Mouse (Mus musculus): ENCODE results near the gene Cpxm2. TPM values are rescaled to one million over a fixed set of nuclear protein-coding genes. Genes with fewer than 3 reads are reported as not detected.

Gene Cpxm2
- polyA plus RNA-seq, 2 experiments, result 0.04 TPM; not detected in 1

DNA sequence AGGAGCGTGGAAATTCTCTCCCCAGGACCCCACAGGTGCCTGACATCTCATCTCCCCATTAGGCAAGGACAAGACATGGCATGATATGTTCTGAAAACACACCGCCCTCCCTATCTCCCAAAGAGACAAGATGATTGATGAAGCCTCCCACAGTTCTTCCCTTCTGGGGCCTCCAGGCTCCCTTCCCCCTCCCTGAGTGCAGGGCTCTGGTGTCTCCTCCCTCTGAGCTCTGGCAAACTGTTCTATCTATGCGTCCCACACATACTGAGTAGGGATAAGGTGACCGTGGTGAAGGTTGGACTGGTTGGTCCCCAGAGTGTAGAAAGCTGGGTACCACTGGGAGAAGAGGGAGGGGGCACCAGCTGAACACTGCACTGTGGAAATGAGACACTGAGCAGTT is 56.1 kb downstream of the Cpxm2 start:
- WGBS (ENCODE audit: insufficient replicate concordance), result 46% methylated on average over 4 of the region's 4 CpGs
- Histone ChIP-seq H3K9ac (replicated peaks) (no peak overlapping the region), H3K27me3 (ENCODE audit: control insufficient read depth, insufficient read depth, low read length) (no peaks in the 10 kb centered on the region), H3K27ac (no peak overlapping the region), H3K36me3 (replicated peaks; ENCODE audit: control insufficient read depth, insufficient read depth, low read depth) (no peaks in the 10 kb centered on the region), H3K4me1 (replicated peaks; ENCODE audit: control insufficient read depth in 2 of 2, insufficient read depth in 2 of 2, low read length in 1 of 2) (no peaks in the 10 kb centered on the region), H3K4me2 (ENCODE audit: low read depth) (no peak overlapping the region), H3K9me3 (ENCODE audit: control insufficient read depth, low read length) (no peaks in the 10 kb centered on the region), H3K4me3 (ENCODE audit: insufficient read depth in 1 of 2, low read depth in 2 of 2, low read length in 2 of 2) (no peak overlapping the region)
- ATAC-seq (ENCODE audit: insufficient read depth), result no peak
- TF ChIP-seq CTCF (IDR thresholded peaks at IDR 0.05; ENCODE audit: low read depth), result no peak
- TF ChIP-seq EP300 (IDR thresholded peaks at IDR 0.05; ENCODE audit: low read depth), result no peak
- no peak for DNase-seq (ENCODE audit: low read depth in 3 of 3, low spot score in 3 of 3)

DNA sequence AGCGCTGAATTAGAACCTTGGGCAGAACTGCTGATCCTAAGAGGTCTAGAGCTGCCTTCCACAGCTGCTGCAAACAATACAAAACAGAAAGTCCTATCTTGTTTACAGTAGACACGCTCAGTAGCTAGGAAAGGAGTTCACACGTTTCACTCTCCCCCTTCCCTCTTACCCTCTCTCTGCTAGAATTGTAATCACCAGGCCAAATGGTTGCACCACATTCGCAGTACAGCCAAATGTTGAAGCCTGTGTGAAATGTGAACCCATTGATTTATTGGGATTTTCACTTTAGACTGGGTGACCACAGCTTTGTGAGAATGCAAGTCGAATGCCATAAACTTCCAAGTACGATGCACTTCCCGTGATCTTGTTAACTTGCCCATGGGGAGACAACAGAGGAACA is 59.9 kb downstream of the Cpxm2 start:
- no peak overlapping the region for H3K27ac ChIP-seq
- ATAC-seq (ENCODE audit: insufficient read depth) (no peak), DNase-seq (ENCODE audit: low read depth in 3 of 3, low spot score in 3 of 3) (no peak)
- H3K9me3 ChIP-seq (ENCODE audit: control insufficient read depth, low read length), result no peaks in the 10 kb centered on the region
- H3K4me1 ChIP-seq (replicated peaks; ENCODE audit: control insufficient read depth in 2 of 2, insufficient read depth in 2 of 2, low read length in 1 of 2), result no peaks in the 10 kb centered on the region
- no peaks in the 10 kb centered on the region for H3K36me3 ChIP-seq (replicated peaks; ENCODE audit: control insufficient read depth, insufficient read depth, low read depth)
- no peak overlapping the region for H3K4me2 ChIP-seq (ENCODE audit: low read depth)
- H3K9ac ChIP-seq (replicated peaks), result no peak overlapping the region
- TF ChIP-seq CTCF (IDR thresholded peaks at IDR 0.05; ENCODE audit: low read depth) (no peak), EP300 (IDR thresholded peaks at IDR 0.05; ENCODE audit: low read depth) (no peak)
- H3K27me3 ChIP-seq (ENCODE audit: control insufficient read depth, insufficient read depth, low read length), result no peaks in the 10 kb centered on the region
- no peak overlapping the region for H3K4me3 ChIP-seq (ENCODE audit: insufficient read depth in 1 of 2, low read depth in 2 of 2, low read length in 2 of 2)
- 45% methylated on average over 7 of the region's 7 CpGs for WGBS (ENCODE audit: insufficient replicate concordance)

DNA sequence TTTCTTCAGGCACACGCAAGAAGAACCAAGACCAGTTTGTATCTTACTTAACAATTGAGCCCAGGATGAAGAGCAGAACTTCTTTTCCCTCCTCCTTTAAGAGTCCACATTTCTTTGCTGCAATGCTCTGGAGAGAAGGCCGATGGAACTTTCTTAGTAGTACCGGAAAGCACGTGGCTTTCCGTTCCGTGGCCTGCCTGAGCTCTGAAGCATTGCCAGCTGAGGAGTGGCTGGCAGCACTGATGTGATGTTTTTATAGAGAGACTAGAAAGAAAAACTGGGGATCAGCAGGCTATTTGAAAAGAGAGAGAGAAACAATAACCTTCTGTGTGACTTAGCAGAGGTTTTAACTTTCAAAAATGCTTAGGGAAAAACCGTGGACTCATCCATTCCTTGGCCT is 63.0 kb downstream of the Cpxm2 start:
- Histone ChIP-seq H3K4me3 (ENCODE audit: insufficient read depth in 1 of 2, low read depth in 2 of 2, low read length in 2 of 2) (no peak overlapping the region), H3K4me1 (replicated peaks; ENCODE audit: control insufficient read depth in 2 of 2, insufficient read depth in 2 of 2, low read length in 1 of 2) (no peaks in the 10 kb centered on the region), H3K9ac (replicated peaks) (no peak overlapping the region), H3K9me3 (ENCODE audit: control insufficient read depth, low read length) (no peaks in the 10 kb centered on the region), H3K4me2 (ENCODE audit: low read depth) (no peak overlapping the region), H3K36me3 (replicated peaks; ENCODE audit: control insufficient read depth, insufficient read depth, low read depth) (no peaks in the 10 kb centered on the region), H3K27ac (no peak overlapping the region), H3K27me3 (ENCODE audit: control insufficient read depth, insufficient read depth, low read length) (no peaks in the 10 kb centered on the region; the same call in 1 of the 2 replicates)
- 70% methylated on average over 7 of the region's 7 CpGs for WGBS (ENCODE audit: insufficient replicate concordance)
- ATAC-seq (ENCODE audit: insufficient read depth) (no peak), DNase-seq (ENCODE audit: low read depth in 3 of 3, low spot score in 3 of 3) (no peak)
- no peak for TF ChIP-seq EP300 (IDR thresholded peaks at IDR 0.05; ENCODE audit: low read depth)
- TF ChIP-seq CTCF (IDR thresholded peaks at IDR 0.05; ENCODE audit: low read depth), result no peak

DNA sequence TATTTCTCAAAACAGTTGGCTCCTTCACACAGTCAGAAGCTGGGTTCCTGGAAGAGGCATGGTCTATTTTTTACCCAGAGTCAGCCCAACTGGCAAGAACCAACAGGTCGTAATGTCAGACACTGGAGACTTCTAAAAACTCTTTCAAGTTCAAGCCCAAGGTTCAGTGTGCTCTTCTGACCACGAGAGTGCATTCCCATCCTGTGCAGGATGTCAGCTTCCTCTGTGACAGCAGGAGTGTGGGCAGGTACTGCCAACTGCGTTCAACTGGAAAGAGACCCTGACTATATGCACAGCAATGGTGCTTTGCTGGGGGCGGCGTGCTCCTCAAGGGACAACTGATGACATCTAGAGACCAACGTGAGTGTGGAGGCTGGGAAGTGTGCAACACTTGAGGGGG is 65.9 kb downstream of the Cpxm2 start:
- ATAC-seq (ENCODE audit: insufficient read depth) (no peak), DNase-seq (ENCODE audit: low read depth in 3 of 3, low spot score in 3 of 3) (no peak)
- Histone ChIP-seq H3K4me2 (ENCODE audit: low read depth) (no peak overlapping the region), H3K9me3 (ENCODE audit: control insufficient read depth, low read length) (no peaks in the 10 kb centered on the region), H3K4me3 (ENCODE audit: insufficient read depth in 1 of 2, low read depth in 2 of 2, low read length in 2 of 2) (no peak overlapping the region), H3K27ac (no peak overlapping the region), H3K9ac (replicated peaks) (no peak overlapping the region), H3K27me3 (ENCODE audit: control insufficient read depth, insufficient read depth, low read length) (no peaks in the 10 kb centered on the region; the same call in 1 of the 2 replicates), H3K4me1 (replicated peaks; ENCODE audit: control insufficient read depth in 2 of 2, insufficient read depth in 2 of 2, low read length in 1 of 2) (no peaks in the 10 kb centered on the region), H3K36me3 (replicated peaks; ENCODE audit: control insufficient read depth, insufficient read depth, low read depth) (no peaks in the 10 kb centered on the region)
- TF ChIP-seq EP300 (IDR thresholded peaks at IDR 0.05; ENCODE audit: low read depth) (no peak), CTCF (IDR thresholded peaks at IDR 0.05; ENCODE audit: low read depth) (no peak)
- WGBS (ENCODE audit: insufficient replicate concordance), result 50% methylated on average over 6 of the region's 6 CpGs

DNA sequence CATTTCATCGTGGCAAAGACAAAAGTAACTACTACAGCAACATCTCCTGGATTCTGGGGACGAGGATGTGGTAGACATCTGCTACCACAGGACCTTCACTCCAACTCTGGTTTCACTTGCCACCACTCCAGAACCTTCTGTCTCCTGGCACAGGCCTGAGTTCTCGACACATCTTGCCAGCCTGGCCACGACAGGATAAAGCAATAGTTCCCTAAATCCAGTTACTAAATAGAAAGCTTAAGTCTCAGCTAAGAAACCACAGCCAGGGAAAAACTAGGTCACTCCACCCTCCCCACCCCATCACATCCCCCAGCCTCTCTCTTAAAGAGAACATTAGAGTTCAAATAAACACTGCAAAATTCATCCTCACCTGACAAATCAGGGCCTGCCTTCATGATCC is 66.4 kb downstream of the Cpxm2 start:
- H3K36me3 ChIP-seq (replicated peaks; ENCODE audit: control insufficient read depth, insufficient read depth, low read depth), result no peaks in the 10 kb centered on the region
- H3K27me3 ChIP-seq (ENCODE audit: control insufficient read depth, insufficient read depth, low read length), result no peaks in the 10 kb centered on the region; the same call in 1 of the 2 replicates
- ATAC-seq (ENCODE audit: insufficient read depth) (no peak), DNase-seq (ENCODE audit: low read depth in 3 of 3, low spot score in 3 of 3) (no peak)
- no peak overlapping the region for H3K4me2 ChIP-seq (ENCODE audit: low read depth)
- H3K9me3 ChIP-seq (ENCODE audit: control insufficient read depth, low read length), result no peaks in the 10 kb centered on the region
- H3K9ac ChIP-seq (replicated peaks), result no peak overlapping the region
- no peak overlapping the region for H3K27ac ChIP-seq
- H3K4me3 ChIP-seq (ENCODE audit: insufficient read depth in 1 of 2, low read depth in 2 of 2, low read length in 2 of 2), result no peak overlapping the region
- no peak for TF ChIP-seq EP300 (IDR thresholded peaks at IDR 0.05; ENCODE audit: low read depth)
- TF ChIP-seq CTCF (IDR thresholded peaks at IDR 0.05; ENCODE audit: low read depth), result no peak
- H3K4me1 ChIP-seq (replicated peaks; ENCODE audit: control insufficient read depth in 2 of 2, insufficient read depth in 2 of 2, low read length in 1 of 2), result no peaks in the 10 kb centered on the region
- WGBS (ENCODE audit: insufficient replicate concordance), result 46% methylated on average over 4 of the region's 4 CpGs
